ENCODE assay signal across 12 mouse cellular contexts in genomic region chr6:126768957-126769665, GRCm38 (mm10). TPM values are rescaled to one million over a fixed set of nuclear protein-coding genes. Genes with fewer than 3 reads are reported as not detected.
DNase-seq lines count a peak whose midpoint lies in the region; TF ChIP-seq lines count a peak whose summit lies in the region.
"Had no signal": no experiment of that assay in that cellular context is flagged by ENCODE, and none has a peak within 500 bp of the region (broad histone marks: within the 10 kb centered on the region; RNA-seq: fewer than 3 reads in every experiment).

No protein-coding gene starts in this region.

- TF ChIP-seq CTCF in brain, embryonic 14.5 days (IDR thresholded peaks at IDR 0.05; ENCODE audit: borderline replicate concordance, extremely low read depth, insufficient read depth, insufficient read length): no peak

- no peak overlapping the region for H3K4me3 ChIP-seq in embryonic facial prominence, embryonic 10.5 days
- H3K4me3 ChIP-seq: limb, embryonic 15.5 days; myocyte had no signal

- H3K36me3 ChIP-seq in embryonic facial prominence, embryonic 10.5 days (replicated peaks): no peaks in the 10 kb centered on the region
- H3K36me3 ChIP-seq: limb, embryonic 15.5 days had no signal

- H3K9me3 ChIP-seq in embryonic facial prominence, embryonic 10.5 days: no peaks in the 10 kb centered on the region
- H3K9me3 ChIP-seq: limb, embryonic 15.5 days had no signal

- DNase-seq in kidney, adult 11 months: peak; percentile 6
- no peak for DNase-seq in kidney, adult 18-20 months
- peak; percentile 59 for DNase-seq in brain, embryonic 14.5 days (ENCODE audit: low read depth)
- DNase-seq in kidney, postnatal 36 days: peak; percentile 14 to 41
- DNase-seq in retina, embryonic 14.5 days (ENCODE audit: low spot score): peak; percentile 55
- DNase-seq in testis, postnatal 10 days (ENCODE audit: low spot score): no peak
- DNase-seq in embryonic facial prominence, embryonic 10.5 days (ENCODE audit: low spot score): no peak
- DNase-seq in cerebellum, postnatal 4 days (ENCODE audit: low spot score in 2 of 2): no peak
- DNase-seq: adrenal gland, adult 8-10 months; gastrocnemius, postnatal 25 days had no signal

- WGBS in embryonic facial prominence, embryonic 10.5 days: 69% methylated on average over 11 of the region's 11 CpGs

- TF ChIP-seq POLR2A in brain, embryonic 14.5 days (IDR thresholded peaks at IDR 0.05; ENCODE audit: borderline replicate concordance, extremely low read depth, insufficient read depth, insufficient read length, poor library complexity, severe bottlenecking): no peak

- H3K27ac ChIP-seq in embryonic facial prominence, embryonic 10.5 days (replicated peaks): no peak overlapping the region
- H3K27ac ChIP-seq: limb, embryonic 15.5 days had no signal

- H3K27me3 ChIP-seq in embryonic facial prominence, embryonic 10.5 days (replicated peaks; ENCODE audit: low read depth, poor library complexity, severe bottlenecking): 0 out of 2 replicates have a peak, but pooled peaks cover 2% of the 10 kb centered on the region
- H3K27me3 ChIP-seq: limb, embryonic 15.5 days had no signal

- H3K4me1 ChIP-seq in embryonic facial prominence, embryonic 10.5 days: peaks cover 31% of the 10 kb centered on the region
- H3K4me1 ChIP-seq: limb, embryonic 15.5 days had no signal

RNA-seq across cellular contexts. Expression of gene Kcna6, which starts 28.6 kb away (rescaled TPM):
- 7.9 and 14.8 TPM in 2 replicates for polyA plus RNA-seq in brain, embryonic 14.5 days (2012; rRNA removed)
- 6.7 and 8.1 TPM in 2 replicates for polyA plus RNA-seq in embryonic facial prominence, embryonic 10.5 days (2016; fragmentation: Nextera tagmentation; extraction: Ambion mirVana)
- polyA plus RNA-seq: myocyte had no signal

Comparison
In these comparisons a context has a peak if more than half of its experiments do, and no peak if none do; other contexts are left out.
1. DNase-seq: peak in kidney, adult 11 months (single experiment), brain, embryonic 14.5 days (single experiment), kidney, postnatal 36 days (2 of 2) and retina, embryonic 14.5 days (single experiment); none in kidney, adult 18-20 months (single experiment), testis, postnatal 10 days (single experiment), embryonic facial prominence, embryonic 10.5 days (single experiment) and cerebellum, postnatal 4 days (0 of 2).